Comparison of ENCODE assay signal across 31 mouse cellular contexts in the genomic region with DNA sequence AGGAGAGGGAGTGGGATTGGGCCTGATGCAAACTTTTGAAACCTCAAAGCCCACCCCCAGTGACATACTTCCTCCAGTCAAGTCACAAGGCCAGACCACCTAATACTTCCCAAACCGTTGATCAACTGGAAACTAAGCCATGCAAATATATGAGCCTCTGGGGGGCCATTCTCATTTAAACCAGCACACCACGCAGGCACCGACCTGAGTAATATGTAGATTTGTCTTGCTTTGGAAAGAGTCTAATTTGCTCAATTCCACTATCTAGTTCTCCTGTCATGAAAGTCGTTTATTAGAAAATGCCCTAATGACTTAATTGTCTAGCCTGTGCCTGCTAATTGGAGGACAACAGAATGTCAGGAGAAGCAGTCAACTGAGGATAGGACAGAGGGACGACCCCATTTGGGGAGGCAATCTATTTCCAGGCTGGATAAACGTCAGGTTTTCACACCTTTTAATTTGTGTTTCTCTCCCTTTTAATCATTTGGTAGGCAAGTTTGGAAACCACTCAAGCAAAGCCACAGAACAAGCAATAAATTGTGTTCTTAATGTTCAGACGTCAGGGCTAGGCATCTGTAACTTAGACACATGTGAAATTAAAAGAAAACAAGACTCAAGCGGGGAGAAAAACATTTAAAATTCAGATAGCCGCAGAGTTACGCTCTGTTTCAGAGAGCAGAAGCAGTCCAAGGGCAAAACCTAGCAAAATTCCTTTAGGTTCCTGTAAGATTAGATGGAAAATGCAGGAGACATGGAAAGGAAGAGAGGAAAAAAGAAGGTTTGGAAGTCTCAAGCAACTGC. TPM values are rescaled to one million over a fixed set of nuclear protein-coding genes. Genes with fewer than 3 reads are reported as not detected.
DNase-seq lines count a peak whose midpoint lies in the region; ATAC-seq lines count a peak whose summit lies in the region.
"Had no signal": no experiment of that assay in that cellular context is flagged by ENCODE, and none has a peak within 500 bp of the region (broad histone marks: within the 10 kb centered on the region; RNA-seq: fewer than 3 reads in every experiment).

No protein-coding gene starts in this region.

- H3K4me2 ChIP-seq in kidney, embryonic 14.5 days (replicated peaks; ENCODE audit: low read depth, low read length) = no peak overlapping the region
- no peak overlapping the region for H3K4me2 ChIP-seq in neural tube, embryonic 12.5 days (replicated peaks)
- no peak overlapping the region for H3K4me2 ChIP-seq in neural tube, embryonic 15.5 days
- H3K4me2 ChIP-seq: heart, embryonic 11.5 days; hindbrain, embryonic 14.5 days; limb, embryonic 15.5 days; liver, embryonic 13.5 days; midbrain, embryonic 13.5 days had no signal

- WGBS in kidney, embryonic 14.5 days = 6% methylated on average over 10 of the region's 10 CpGs
- WGBS in neural tube, embryonic 12.5 days = 19% methylated on average over 10 of the region's 10 CpGs
- 12% methylated on average over 10 of the region's 10 CpGs for WGBS in neural tube, embryonic 15.5 days

- no peak overlapping the region for H3K9ac ChIP-seq in kidney, embryonic 14.5 days (ENCODE audit: low read depth, low read length)
- H3K9ac ChIP-seq in neural tube, embryonic 12.5 days = no peak overlapping the region
- no peak overlapping the region for H3K9ac ChIP-seq in neural tube, embryonic 15.5 days (replicated peaks)
- H3K9ac ChIP-seq: hindbrain, embryonic 14.5 days; limb, embryonic 15.5 days; liver, embryonic 13.5 days; midbrain, embryonic 13.5 days had no signal

- peaks cover 17% of the 10 kb centered on the region; the same call in 1 of the 2 replicates for H3K4me1 ChIP-seq in kidney, embryonic 14.5 days (ENCODE audit: control insufficient read depth, insufficient read depth, low read length)
- H3K4me1 ChIP-seq in neural tube, embryonic 12.5 days = peaks cover 6% of the 10 kb centered on the region; the same call in 1 of the 2 replicates
- peaks cover 8% of the 10 kb centered on the region; the same call in 1 of the 2 replicates for H3K4me1 ChIP-seq in neural tube, embryonic 15.5 days
- H3K4me1 ChIP-seq: liver, embryonic 13.5 days; midbrain, embryonic 13.5 days had no signal

- peak; percentile 51; the same call in 1 of the 2 replicates for ATAC-seq in kidney, embryonic 14.5 days (ENCODE audit: low FRiP score, low TSS enrichment)
- ATAC-seq in neural tube, embryonic 12.5 days (ENCODE audit: low FRiP score, low read depth) = 0 out of 2 replicates have a peak, but pooled peaks have one; percentile 17
- ATAC-seq in neural tube, embryonic 15.5 days (ENCODE audit: low FRiP score) = no peak
- ATAC-seq: activated CD4-positive, CD25-positive, alpha-beta regulatory T cell, adult 4 months; CD4-positive, CD25-positive, alpha-beta regulatory T cell, adult 4 months; forebrain, embryonic 14.5 days; inflammation-experienced regulatory T-cells, adult 6 months; lung, postnatal 0 days; midbrain, embryonic 13.5 days had no signal

- no peaks in the 10 kb centered on the region for H3K9me3 ChIP-seq in kidney, embryonic 14.5 days (ENCODE audit: control insufficient read depth, low read length)
- no peaks in the 10 kb centered on the region for H3K9me3 ChIP-seq in neural tube, embryonic 12.5 days
- H3K9me3 ChIP-seq in neural tube, embryonic 15.5 days (replicated peaks) = no peaks in the 10 kb centered on the region
- H3K9me3 ChIP-seq: limb, embryonic 15.5 days; midbrain, embryonic 13.5 days had no signal

- peak overlapping the region; percentile 60; the same call in 1 of the 2 replicates for H3K27ac ChIP-seq in kidney, embryonic 14.5 days (ENCODE audit: low read depth, low read length)
- no peak overlapping the region for H3K27ac ChIP-seq in neural tube, embryonic 12.5 days
- no peak overlapping the region for H3K27ac ChIP-seq in neural tube, embryonic 15.5 days (replicated peaks)
- H3K27ac ChIP-seq: hindbrain, embryonic 14.5 days; limb, embryonic 15.5 days; liver, embryonic 13.5 days; macrophage; midbrain, embryonic 13.5 days; stomach, postnatal 0 days had no signal

- no peak for DNase-seq in kidney, adult 8-10 months
- peak; percentile 89 for DNase-seq in R1 (ENCODE audit: low read depth, low spot score)
- no peak for DNase-seq in left cerebral cortex, adult 18-20 months (ENCODE audit: low spot score in 2 of 2)
- no peak for DNase-seq in lung, postnatal 25 days (ENCODE audit: low spot score)
- DNase-seq in heart, adult 9 months (ENCODE audit: low spot score in 2 of 2) = no peak
- DNase-seq: adrenal gland, adult 8-10 months; cerebellum, adult 2 months; cerebellum, postnatal 14 days; gastrocnemius, postnatal 14 days; heart, postnatal 4 days; kidney, adult 18-20 months; layer of hippocampus, adult 9-11 months; liver, embryonic 13.5 days; lung, adult 18-20 months; spleen, adult 18-20 months; thymus, adult 18-20 months; thymus, postnatal 25 days had no signal

- no peak overlapping the region for H3K4me3 ChIP-seq in kidney, embryonic 14.5 days (ENCODE audit: low read length)
- H3K4me3 ChIP-seq in neural tube, embryonic 12.5 days = no peak overlapping the region
- no peak overlapping the region for H3K4me3 ChIP-seq in neural tube, embryonic 15.5 days (replicated peaks)
- H3K4me3 ChIP-seq: limb, embryonic 15.5 days; liver, embryonic 13.5 days; midbrain, embryonic 13.5 days had no signal

- no peaks in the 10 kb centered on the region for H3K36me3 ChIP-seq in kidney, embryonic 14.5 days (ENCODE audit: control insufficient read depth, insufficient read depth, low read length)
- H3K36me3 ChIP-seq in neural tube, embryonic 12.5 days = no peaks in the 10 kb centered on the region
- H3K36me3 ChIP-seq in neural tube, embryonic 15.5 days = no peaks in the 10 kb centered on the region
- H3K36me3 ChIP-seq: limb, embryonic 15.5 days; liver, embryonic 13.5 days; midbrain, embryonic 13.5 days had no signal

- no peaks in the 10 kb centered on the region for H3K27me3 ChIP-seq in kidney, embryonic 14.5 days (ENCODE audit: control insufficient read depth, insufficient read depth, low read length)
- H3K27me3 ChIP-seq in neural tube, embryonic 12.5 days (replicated peaks) = no peaks in the 10 kb centered on the region
- H3K27me3 ChIP-seq in neural tube, embryonic 15.5 days (replicated peaks) = no peaks in the 10 kb centered on the region

RNA-seq across cellular contexts. Expression of a gene that starts 22.3 kb away (rescaled TPM):
- 58.8 and 104 TPM in 2 replicates for polyA plus RNA-seq in kidney, embryonic 14.5 days (2014; fragmentation: Nextera tagmentation; extraction: Ambion mirVana)
- polyA plus RNA-seq in neural tube, embryonic 12.5 days (2016; fragmentation: Nextera tagmentation; extraction: Ambion mirVana) = 98.2 and 99.9 TPM in 2 replicates
- polyA plus RNA-seq in neural tube, embryonic 15.5 days (2015; fragmentation: Nextera tagmentation; extraction: Ambion mirVana) = 74.9 and 84.0 TPM in 2 replicates
- total RNA-seq in left cerebral cortex, adult 18-20 months (2021) = 10 to 100 TPM; 65.1 to 73.0 TPM
